Mouse (Mus musculus) kidney, embryonic 16.5 days (tissue): ENCODE data around the gene Il1rapl1. TPM values are rescaled to one million over a fixed set of nuclear protein-coding genes. Genes with fewer than 3 reads are reported as not detected.

Source experiments
- ATAC-seq: fragments of 200-750 bp; cut with Nextera tagmentation; 2 replicates; pipeline ENCODE4 v1.8.0; 2017; ENCODE audit warnings: moderate TSS enrichment; ENCODE audit not compliant: low FRiP score, low TSS enrichment
- H3K27ac ChIP-seq: fragments of 300-500 bp; sonication (generic); 2 replicates; pipeline ENCODE4 v1.5.1; 2014; ENCODE audit warnings: low read length
- H3K27me3 ChIP-seq: fragments of 300-500 bp; sonication (generic); 2 replicates; pipeline ENCODE4 v1.6.1; 2014; ENCODE audit warnings: low read length, control low read depth, mixed read lengths; ENCODE audit not compliant: insufficient read depth
- H3K36me3 ChIP-seq: fragments of 300-500 bp; sonication (generic); 2 replicates; pipeline ENCODE4 v1.6.1; 2014; ENCODE audit warnings: low read length, control low read depth, mixed read lengths; ENCODE audit not compliant: insufficient read depth
- H3K4me1 ChIP-seq: fragments of 300-500 bp; sonication (generic); 2 replicates; pipeline ENCODE4 v1.6.1; 2014; ENCODE audit warnings: low read length, control low read depth, mixed read lengths; ENCODE audit not compliant: insufficient read depth
- H3K4me2 ChIP-seq: fragments of 300-500 bp; sonication (generic); replicated peaks from 2 replicates; pipeline ENCODE4 v1.6.1; 2014; ENCODE audit warnings: low read depth, low read length
- H3K4me3 ChIP-seq: fragments of 300-500 bp; sonication (generic); 2 replicates; pipeline ENCODE4 v1.5.1; 2014; ENCODE audit warnings: mild to moderate bottlenecking, low read length
- H3K9ac ChIP-seq: fragments of 300-500 bp; sonication (generic); replicated peaks from 2 replicates; pipeline ENCODE4 v1.6.1; 2014; ENCODE audit warnings: low read length
- H3K9me3 ChIP-seq: fragments of 300-500 bp; sonication (generic); 2 replicates; pipeline ENCODE4 v1.6.1; 2016; ENCODE audit warnings: low read length, control low read depth
- WGBS: fragments of 180-500 bp; shearing (Covaris S2); extraction: QIAGEN DNeasy Blood & Tissue Kit; methylation state at CpG from one replicate; pipeline ENCODE4 v1.1.7; 2014; 5-methylcytosine and 5-hydroxymethylcytosine counted together
- polyA plus RNA-seq: library from polyadenylated mRNA; unstranded; fragments of >200 nt; fragmentation: Nextera tagmentation; extraction: Ambion mirVana; gene quantifications from 2 replicates; pipeline ENCODE4 v1.2.1, GENCODE M21; 2015

Il1rapl1 gene
- polyA plus RNA-seq, 1 experiment from 2014 or later: 0.31 TPM

- Histone ChIP-seq H3K9me3 (no peaks in the 10 kb centered on the region), H3K27ac (no peak overlapping the region), H3K27me3 (no peaks in the 10 kb centered on the region; the same call in 1 of the 2 replicates), H3K4me1 (no peaks in the 10 kb centered on the region), H3K4me3 (no peak overlapping the region), H3K4me2 (no peak overlapping the region), H3K9ac (no peak overlapping the region), H3K36me3 (no peaks in the 10 kb centered on the region)
- no peak for ATAC-seq
- WGBS: 55% methylated on average over 1 of the region's 1 CpGs
Measured at GRCm38 (mm10) chrX:86955126-86955525, 1160.3 kb downstream of the Il1rapl1 start.

DNA sequence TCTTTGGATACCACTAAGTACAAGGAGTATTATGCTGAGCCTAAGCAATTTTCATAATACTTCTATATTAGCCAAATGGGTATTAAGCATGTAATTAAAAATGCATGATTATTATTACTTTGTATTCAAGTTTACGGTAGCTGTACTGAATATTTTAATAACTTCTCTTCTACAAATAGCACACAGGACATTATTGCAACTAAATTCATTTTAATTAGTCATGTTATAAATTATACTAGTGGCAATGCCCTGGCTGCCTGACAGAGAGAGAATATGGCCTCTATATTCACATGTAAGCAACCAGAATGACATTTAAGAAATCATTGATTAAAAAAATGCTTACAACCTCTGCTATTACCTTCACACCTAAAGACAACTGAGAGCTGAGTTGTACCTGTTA, 1160.8 kb downstream of the Il1rapl1 start:
- H3K9ac ChIP-seq: no peak overlapping the region
- H3K27ac ChIP-seq: no peak overlapping the region
- H3K27me3 ChIP-seq: no peaks in the 10 kb centered on the region; the same call in 1 of the 2 replicates
- H3K4me3 ChIP-seq: no peak overlapping the region
- no peaks in the 10 kb centered on the region for H3K9me3 ChIP-seq
- 86% methylated on average over 1 of the region's 1 CpGs for WGBS
- H3K4me1 ChIP-seq: no peaks in the 10 kb centered on the region
- H3K4me2 ChIP-seq: no peak overlapping the region
- no peaks in the 10 kb centered on the region for H3K36me3 ChIP-seq
- ATAC-seq: no peak

DNA sequence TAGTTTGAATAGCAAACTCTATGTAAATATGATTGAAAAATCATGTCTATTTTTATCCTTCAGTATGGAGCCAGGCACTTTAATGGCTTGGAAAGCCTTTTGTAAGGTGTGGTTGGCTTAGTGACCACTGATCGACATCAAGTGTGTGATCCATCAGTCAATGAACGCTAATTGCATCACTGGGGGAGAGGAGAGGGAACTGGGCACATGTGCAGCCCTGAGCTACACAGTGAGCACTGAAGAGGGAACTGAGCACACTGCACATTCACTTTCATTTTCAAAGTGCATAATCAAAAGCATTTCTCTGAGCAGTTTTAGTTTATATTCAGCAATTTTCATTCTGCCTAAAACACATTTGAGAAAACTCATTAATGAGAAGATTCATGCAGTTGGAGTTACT, 1164.5 kb downstream of the Il1rapl1 start:
- H3K4me1 ChIP-seq: no peaks in the 10 kb centered on the region
- H3K9me3 ChIP-seq: no peaks in the 10 kb centered on the region
- H3K9ac ChIP-seq: no peak overlapping the region
- no peaks in the 10 kb centered on the region for H3K36me3 ChIP-seq
- WGBS: 65% methylated on average over 2 of the region's 2 CpGs
- no peak overlapping the region for H3K4me3 ChIP-seq
- no peak for ATAC-seq
- H3K27ac ChIP-seq: no peak overlapping the region
- no peaks in the 10 kb centered on the region; the same call in 1 of the 2 replicates for H3K27me3 ChIP-seq
- H3K4me2 ChIP-seq: no peak overlapping the region

- H3K36me3 ChIP-seq: no peaks in the 10 kb centered on the region
- H3K27ac ChIP-seq: no peak overlapping the region
- H3K4me2 ChIP-seq: no peak overlapping the region
- H3K9ac ChIP-seq: no peak overlapping the region
- ATAC-seq: no peak
- H3K4me1 ChIP-seq: no peaks in the 10 kb centered on the region
- H3K4me3 ChIP-seq: no peak overlapping the region
- H3K27me3 ChIP-seq: no peaks in the 10 kb centered on the region; the same call in 1 of the 2 replicates
- H3K9me3 ChIP-seq: no peaks in the 10 kb centered on the region
Measured at GRCm38 (mm10) chrX:86949112-86949511, 1166.3 kb downstream of the Il1rapl1 start.

- Histone ChIP-seq H3K9me3 (no peaks in the 10 kb centered on the region), H3K36me3 (no peaks in the 10 kb centered on the region), H3K9ac (no peak overlapping the region), H3K4me1 (no peaks in the 10 kb centered on the region), H3K27ac (no peak overlapping the region), H3K4me3 (no peak overlapping the region), H3K27me3 (no peaks in the 10 kb centered on the region), H3K4me2 (no peak overlapping the region)
- no peak for ATAC-seq
- WGBS: 63% methylated on average over 2 of the region's 2 CpGs
Measured at GRCm38 (mm10) chrX:86854835-86855234, 1260.6 kb downstream of the Il1rapl1 start.

DNA sequence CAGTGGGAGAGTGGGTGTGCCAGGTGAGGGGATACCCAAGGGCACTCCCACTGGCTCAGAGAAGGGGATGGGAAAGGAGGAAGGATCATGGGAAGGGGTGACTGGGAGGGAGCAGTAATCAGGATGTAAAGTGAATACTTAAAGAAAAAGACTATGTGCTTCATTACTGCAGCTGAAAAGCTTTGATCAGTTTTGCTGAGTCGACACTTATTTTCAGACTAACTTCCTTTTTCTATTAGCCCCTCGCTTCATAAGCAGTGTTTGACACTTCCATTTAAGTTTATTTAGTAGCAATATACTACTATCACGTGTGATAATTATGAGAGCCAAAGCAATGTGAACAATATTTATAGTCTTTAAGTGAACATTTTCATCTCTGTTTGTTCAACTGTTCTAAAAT, 1307.2 kb downstream of the Il1rapl1 start:
- no peaks in the 10 kb centered on the region for H3K9me3 ChIP-seq
- no peaks in the 10 kb centered on the region for H3K36me3 ChIP-seq
- no peak overlapping the region for H3K4me2 ChIP-seq
- no peaks in the 10 kb centered on the region for H3K4me1 ChIP-seq
- 72% methylated on average over 3 of the region's 3 CpGs for WGBS
- H3K27me3 ChIP-seq: no peaks in the 10 kb centered on the region
- H3K4me3 ChIP-seq: no peak overlapping the region
- H3K27ac ChIP-seq: no peak overlapping the region
- ATAC-seq: no peak
- H3K9ac ChIP-seq: no peak overlapping the region

DNA sequence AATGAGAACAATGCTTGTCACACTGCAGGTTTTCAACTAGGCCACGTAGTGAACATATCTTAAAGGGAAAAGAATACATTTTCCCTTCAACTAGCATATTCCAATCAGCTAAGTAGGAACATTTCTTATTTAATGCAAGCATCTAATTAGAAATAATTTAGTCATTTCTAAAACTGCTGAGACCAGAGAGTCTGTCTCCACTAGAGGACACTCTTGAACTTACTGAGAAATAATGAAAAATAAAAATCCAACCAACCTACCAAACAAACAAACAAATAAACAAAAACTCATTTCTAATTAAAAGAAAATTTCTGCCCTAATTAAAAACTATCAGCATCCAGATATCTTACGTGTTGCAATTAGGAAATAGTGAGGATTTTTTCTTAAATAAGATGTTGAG, 1312.7 kb downstream of the Il1rapl1 start:
- Histone ChIP-seq H3K9me3 (no peaks in the 10 kb centered on the region), H3K36me3 (no peaks in the 10 kb centered on the region), H3K4me2 (no peak overlapping the region), H3K9ac (no peak overlapping the region), H3K27me3 (no peaks in the 10 kb centered on the region; the same call in 1 of the 2 replicates), H3K4me3 (no peak overlapping the region), H3K4me1 (no peaks in the 10 kb centered on the region), H3K27ac (no peak overlapping the region)
- 69% methylated on average over 2 of the region's 2 CpGs for WGBS
- no peak for ATAC-seq

DNA sequence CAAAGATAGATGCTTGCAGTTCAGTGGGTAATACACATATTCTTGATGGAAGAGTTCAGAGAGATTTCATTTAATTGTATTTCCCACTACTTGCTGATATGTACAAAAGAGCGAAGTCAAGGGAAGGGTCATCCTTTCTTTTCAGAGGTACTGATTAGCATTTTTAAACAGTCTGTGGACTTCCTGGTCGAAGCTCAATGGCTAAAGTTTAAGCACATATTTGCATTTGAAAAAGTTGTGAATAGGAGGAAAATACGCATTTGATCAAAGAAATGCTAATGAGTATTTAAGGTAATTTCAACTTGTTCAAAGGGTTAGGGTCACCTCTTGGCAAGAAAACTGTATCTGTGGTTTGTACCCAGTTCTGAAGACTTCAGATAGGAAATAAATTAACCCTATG, 1386.6 kb downstream of the Il1rapl1 start:
- WGBS: 56% methylated on average over 3 of the region's 3 CpGs

More for the DNA sequence above, 1386.6 kb downstream of the Il1rapl1 start:
- ATAC-seq: no peak
- H3K9me3 ChIP-seq: no peaks in the 10 kb centered on the region
- no peak overlapping the region for H3K4me2 ChIP-seq
- H3K4me3 ChIP-seq: no peak overlapping the region
- no peaks in the 10 kb centered on the region; the same call in 1 of the 2 replicates for H3K27me3 ChIP-seq
- no peaks in the 10 kb centered on the region for H3K36me3 ChIP-seq
- no peak overlapping the region for H3K9ac ChIP-seq
- H3K27ac ChIP-seq: no peak overlapping the region
- no peaks in the 10 kb centered on the region for H3K4me1 ChIP-seq
